Mouse (Mus musculus) frontal cortex, adult 2 months (tissue): Measurements from ENCODE around the gene Actl11. TPM values are rescaled to one million over a fixed set of nuclear protein-coding genes. Genes with fewer than 3 reads are reported as not detected.

ENCODE experiments used
- DNase-seq, 2 experiments: peaks; one replicate each; pipeline ENCODE4 v3.0.0; 2022; ENCODE audit warnings: low spot score in 1 of 2; ENCODE audit errors: extremely low spot score in 1 of 2
- polyA plus RNA-seq: library from polyadenylated mRNA; depleted of rRNA; stranded (reverse); fragments of >200 nt; gene quantifications from 2 replicates; pipeline ENCODE4 v1.2.3, GENCODE M21; 2012; rRNA removed

The Actl11 gene
- polyA plus RNA-seq = not detected in 2 replicates

DNA sequence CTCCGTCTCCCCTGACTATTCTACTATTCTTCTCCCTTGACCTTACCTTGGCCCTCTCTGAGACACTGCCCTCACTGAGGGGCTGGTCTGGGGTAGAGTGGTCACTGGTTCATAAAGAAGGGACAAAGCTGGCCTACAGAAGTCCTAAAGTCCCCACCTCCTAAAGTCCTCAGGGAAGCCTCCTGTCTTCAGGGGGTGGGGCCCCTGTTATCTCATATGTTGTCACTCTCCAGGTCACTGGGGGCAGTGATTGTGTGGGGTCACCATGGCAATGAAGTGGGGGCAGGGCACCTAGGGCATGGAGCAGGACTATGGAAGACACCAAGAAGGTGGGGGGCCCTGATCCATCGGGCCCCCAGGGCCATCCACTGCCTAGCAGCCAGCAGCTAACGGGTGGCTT lies at the start of gene Actl11:
Gene Actl11 (plus strand): TSS at position 301 of the 400 bp plus-strand sequence.
- DNase-seq = no peak

DNA sequence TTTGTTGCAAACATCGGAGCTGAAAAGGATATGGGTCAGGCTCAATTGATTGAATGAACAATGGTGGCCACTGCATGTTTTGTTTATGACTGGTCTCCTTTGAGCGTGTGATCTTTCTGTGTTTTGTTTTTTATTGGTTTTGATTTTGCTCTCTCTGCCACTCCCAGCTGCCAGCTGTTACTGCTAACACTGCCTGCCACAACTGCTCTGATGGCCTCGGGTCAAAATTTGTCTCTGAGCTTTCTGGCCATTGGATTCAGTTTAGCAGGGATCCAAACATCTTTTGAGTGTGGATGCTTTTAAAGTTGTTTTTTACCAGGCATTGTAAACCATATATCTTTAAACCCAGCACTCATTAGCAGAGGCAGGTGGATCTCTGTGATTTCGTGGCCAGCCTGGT lies 47.9 kb upstream of the Actl11 start:
- no peak for DNase-seq

DNA sequence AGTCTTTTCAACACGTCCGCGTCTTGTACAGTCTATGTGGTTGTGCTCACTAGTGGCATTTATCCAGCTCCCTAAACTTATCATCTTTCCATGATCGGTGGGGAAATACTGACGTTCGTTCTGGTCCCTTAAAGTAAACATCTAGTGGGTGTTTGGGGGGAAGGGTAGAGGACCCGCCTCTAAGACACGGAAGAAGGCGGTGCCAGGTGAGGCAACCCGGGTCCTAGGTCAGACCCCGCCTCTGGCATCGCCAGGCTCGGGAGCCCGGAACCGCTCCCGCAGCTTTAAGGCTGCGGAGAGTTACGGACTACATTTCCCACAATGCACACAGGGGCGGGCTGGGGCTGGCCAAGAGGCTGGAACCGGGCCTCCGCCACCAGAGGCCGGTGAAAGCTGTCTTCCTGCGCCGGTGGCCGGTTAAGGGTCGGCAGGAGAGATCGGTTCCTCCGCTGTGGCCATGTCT lies 40.4 kb upstream of the Actl11 start, which contains the start of gene Mon1a:
Gene Mon1a (plus strand): TSS at position 348 of the 463 bp plus-strand sequence.
- DNase-seq = peak; percentile 83 to 90

DNA sequence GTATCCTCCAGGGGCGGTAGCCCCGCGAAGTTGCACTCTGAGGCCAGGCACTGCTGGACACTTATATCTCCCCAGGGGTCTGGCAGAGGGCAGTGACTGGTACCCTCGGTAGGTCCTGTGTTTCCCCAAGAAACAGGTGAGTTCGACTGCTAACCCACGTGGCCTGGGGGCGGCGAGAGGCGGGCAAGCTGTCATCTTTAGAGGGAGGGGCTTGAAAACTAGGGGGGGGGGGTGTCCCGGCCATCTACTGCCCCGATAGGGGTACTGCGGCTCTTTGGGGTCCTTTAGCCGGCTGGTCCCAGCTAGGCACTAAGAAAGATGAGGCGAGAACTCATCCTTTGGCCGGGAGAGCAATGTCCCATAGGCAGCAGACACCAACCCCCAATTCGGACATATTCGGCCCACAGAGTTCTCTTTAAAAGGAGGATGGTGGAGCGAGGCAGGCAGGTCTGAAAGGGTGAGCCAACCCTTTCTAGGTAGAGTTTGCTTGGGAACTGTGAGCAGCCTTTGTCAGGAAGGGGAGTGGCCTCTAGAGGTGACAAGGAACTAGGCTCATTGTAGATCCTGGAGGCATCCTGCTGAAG lies 39.9 kb upstream of the Actl11 start:
- peak in 1 of 2 experiments; percentile 28 for DNase-seq

DNA sequence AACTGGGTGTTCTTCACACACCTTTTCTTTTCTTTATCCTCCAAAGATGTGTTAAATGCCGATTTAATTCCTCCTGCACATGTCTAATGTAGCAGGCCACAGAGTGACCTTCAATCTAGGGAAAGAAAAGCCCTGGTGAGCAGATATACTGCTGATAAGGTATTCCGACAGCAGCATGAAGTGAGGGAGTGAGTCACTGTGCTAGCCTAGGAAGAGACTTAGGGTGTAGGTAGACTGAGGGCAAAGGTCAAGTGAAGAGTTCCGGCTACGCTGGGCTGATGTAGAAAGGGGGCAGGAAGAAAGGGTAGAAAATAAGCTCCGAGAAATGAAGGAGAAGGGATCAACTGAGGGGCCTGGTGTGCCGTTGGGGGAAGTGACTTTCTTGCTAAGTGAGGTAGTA lies 38.0 kb upstream of the Actl11 start:
- no peak for DNase-seq

DNA sequence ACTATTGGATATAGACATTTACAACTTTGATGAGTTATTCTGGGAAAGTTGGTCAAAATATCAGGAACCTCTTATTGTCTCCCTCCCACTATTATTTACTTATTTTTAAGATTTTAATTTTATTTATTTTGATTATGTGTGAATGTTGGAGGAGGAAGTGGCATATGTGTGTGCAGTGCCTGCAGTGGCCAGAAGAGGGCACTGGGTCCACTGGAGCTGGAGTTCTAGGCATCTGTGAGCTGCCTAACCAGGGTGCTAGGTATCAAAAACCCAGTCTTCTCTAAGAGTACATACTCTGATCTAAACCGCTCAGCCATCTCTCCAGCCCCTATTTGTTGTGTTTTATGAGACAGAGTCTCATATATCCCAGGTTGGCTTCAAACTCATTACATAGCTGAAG lies 37.2 kb upstream of the Actl11 start:
- no peak for DNase-seq

DNA sequence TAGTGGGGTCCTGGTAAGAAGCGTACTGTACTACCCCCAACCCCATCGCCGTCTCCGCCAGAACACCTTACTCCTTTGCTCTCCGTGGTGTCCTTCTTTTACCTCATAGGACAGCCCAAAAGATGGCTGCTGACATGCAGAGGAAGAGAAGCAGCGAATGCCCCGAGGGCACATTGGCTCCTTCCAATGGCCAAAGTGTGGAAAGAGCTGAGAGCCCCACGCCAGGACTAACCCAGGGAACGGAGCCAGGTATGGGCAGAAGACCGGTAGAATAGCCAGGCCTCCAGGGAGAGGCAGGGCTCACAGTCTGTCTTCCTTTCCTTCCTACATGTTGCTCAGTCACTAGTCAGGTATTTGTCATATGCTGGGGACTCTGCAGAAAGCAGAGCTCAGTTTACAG lies 29.7 kb upstream of the Actl11 start:
- DNase-seq = no peak

DNA sequence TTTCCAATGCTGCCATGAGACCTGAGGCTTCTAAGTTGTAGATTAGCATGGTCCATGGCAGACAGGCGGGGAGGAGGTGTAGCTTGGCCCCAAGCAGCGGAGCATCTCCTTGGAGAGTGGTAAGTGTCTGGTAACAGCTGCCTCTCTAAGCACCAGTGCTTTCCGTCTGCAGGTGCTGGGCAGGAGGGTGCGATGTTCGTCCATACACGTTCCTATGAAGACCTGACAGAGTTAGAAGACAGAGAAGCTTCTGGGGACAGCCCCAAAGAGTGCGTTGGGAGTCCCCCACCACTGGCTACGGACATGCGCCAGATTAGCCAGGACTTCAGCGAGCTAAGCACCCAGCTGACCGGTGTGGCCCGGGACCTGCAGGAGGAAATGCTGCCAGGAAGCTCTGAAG lies 28.4 kb upstream of the Actl11 start:
- no peak for DNase-seq

DNA sequence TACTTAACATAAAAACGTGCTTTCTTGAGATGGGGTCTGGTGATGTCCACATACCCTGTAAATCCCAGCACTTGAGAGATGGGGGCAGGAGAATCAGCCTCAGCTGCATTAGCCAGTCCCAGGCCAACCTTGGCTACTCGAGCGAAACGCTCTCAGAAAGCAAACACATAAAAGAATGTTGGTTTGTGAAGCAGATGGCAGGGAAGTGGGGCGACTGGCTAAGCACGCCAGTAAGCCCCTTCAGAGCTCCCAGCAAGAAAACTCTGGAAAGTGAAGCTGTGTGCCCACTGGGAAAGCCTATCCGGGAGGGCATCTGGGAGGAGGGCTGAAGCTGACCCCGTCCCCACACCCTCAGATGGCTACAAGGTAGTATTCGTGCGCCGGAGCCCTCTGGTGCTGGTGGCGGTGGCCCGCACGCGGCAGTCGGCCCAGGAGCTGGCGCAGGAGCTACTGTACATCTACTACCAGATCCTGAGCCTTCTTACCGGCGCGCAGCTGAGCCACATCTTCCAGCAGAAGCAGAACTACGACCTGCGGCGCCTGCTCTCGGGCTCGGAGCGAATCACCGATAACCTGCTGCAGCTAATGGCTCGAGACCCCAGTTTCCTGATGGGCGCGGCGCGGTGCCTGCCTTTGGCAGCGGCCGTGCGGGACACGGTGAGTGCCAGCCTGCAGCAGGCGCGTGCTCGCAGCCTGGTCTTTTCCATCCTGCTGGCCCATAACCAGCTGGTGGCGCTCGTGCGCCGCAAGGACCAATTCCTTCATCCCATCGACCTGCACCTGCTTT lies 27.2 kb upstream of the Actl11 start:
- peak; percentile 76 to 89 for DNase-seq

DNA sequence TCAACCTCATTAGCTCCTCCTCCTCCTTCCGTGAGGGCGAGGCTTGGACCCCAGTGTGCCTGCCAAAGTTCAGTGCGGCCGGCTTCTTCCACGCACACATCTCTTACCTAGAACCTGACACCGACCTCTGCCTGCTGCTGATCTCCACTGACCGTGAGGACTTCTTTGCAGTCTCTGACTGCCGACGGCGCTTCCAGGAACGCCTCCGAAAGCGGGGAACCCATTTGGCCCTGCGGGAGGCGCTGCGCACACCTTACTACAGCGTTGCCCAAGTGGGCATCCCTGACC lies 26.7 kb upstream of the Actl11 start:
- no peak for DNase-seq

DNA sequence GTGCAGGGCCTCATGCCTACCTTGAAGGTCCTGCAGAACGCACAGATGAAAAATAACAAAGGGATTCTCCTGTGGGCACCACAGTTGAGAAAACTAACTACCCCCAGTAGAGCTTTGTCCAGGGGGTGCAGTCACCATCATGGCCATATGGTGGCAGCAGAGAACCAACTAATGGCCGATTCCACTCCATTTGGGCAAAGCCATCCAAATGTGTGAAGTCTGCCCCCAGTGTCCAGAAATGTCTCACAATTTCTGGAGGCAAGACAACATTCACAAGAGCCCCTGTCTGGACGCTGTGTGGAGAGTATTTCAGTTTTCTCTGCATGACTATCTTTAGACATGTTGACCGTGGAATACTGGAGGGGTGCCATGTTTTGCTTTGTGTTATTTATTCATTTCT lies 23.5 kb upstream of the Actl11 start:
- DNase-seq = peak; percentile 75 to 96

DNA sequence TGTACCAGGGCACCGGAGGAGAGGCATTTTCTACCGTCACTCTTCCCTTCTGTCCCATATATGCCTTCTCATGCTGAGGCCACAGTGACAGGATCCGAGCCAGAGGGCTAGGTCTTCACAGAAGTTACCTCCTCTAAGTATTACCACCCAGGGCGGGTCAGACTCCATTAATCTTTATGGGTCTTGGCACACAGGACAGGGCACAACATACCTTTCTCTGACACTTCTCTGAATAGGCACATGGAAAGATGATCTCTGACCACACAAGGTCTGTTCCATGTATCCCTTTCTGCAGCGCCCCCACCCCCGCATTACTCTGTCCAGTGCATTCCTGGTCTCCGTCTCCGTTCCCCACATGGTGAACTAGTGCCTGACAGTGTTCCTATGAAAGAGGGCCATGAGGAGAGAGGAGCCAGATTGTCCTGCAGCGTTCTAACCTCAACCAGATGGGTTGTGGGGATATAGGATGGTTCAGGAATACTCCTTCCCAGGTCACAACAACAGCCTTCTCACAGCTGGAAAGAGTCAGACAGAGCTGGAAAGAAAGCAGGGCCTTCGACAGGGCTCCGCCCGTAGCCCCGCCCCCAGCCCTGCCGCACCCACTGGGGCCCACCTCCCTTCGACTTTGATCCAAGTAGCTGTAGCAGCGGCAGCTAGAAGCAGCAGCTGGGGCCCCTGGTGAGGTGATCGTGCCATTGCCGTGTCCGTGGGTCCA lies 21.9 kb upstream of the Actl11 start, which contains the start of gene Mst1r:
Gene Mst1r (plus strand): TSS at position 622 of the 715 bp plus-strand sequence.
- no peak for DNase-seq

DNA sequence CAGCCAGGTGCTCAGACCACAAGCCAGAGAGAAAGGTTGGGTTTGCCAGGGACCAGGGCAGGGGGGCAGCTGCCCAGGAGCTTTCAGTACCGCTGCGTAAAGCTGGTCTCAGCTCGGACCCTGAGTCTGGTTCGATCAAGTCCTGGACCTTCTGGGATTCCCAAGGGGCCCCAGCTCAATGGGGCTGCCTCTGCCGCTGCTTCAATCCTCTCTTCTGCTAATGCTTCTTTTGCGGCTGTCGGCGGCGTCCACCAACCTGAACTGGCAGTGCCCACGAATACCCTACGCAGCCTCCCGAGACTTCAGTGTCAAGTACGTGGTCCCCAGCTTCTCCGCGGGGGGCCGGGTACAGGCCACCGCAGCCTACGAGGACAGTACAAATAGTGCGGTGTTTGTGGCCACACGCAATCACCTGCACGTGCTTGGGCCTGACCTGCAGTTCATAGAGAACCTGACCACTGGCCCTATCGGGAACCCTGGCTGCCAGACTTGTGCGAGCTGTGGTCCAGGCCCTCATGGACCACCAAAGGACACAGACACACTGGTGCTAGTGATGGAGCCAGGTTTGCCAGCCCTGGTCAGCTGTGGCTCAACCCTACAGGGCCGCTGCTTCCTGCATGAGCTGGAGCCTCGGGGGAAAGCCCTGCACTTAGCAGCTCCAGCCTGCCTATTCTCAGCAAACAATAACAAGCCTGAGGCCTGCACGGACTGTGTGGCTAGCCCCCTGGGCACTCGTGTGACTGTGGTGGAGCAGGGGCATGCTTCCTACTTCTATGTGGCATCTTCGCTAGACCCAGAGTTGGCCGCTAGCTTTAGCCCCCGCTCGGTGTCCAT lies 21.1 kb upstream of the Actl11 start:
- no peak for DNase-seq

DNA sequence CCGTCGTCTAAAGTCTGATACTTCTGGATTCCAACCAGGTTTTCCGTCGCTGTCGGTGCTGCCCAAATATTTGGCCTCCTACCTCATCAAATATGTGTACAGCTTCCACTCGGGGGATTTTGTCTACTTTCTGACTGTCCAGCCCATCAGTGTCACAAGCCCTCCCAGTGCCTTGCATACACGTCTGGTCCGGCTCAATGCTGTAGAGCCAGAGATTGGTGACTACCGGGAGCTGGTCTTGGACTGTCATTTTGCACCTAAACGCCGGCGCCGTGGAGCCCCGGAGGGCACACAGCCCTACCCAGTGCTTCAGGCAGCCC lies 20.5 kb upstream of the Actl11 start:
- DNase-seq = no peak

DNA sequence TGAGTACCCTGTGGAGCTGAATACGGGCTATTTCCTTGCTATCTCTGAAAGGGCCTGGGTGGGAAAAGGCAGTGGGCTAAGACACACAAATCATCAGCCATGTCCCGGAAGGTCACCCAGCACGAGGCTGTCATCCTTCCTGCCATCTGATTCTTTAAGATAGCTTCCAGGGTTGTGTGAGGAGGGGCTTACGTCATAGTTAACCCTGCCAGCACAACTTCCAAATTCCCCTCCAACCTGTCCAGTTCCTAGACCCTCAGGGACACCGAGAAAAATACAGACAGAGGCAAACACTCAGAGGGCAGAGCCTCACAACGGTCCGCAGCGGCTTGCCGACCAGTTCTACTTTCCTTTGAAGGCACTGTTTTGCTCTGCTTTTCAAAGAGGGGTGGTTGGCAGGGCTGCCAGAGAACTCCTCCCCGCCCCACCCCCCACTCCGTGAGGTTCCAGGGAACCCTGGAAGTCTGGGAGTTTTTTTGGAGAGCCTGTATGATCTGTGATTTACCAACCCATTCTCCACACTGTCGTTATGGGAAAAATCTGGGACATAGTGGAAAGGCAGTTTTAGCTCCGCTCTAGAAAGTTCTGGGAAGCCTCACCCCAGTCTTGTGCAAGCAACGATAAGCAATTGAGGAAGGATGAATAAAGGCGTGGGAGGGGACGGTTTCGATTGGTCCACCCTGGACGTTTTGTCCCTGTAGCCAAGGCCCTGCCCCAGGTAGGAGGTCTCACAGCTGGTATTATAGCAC lies 19.7 kb upstream of the Actl11 start:
- DNase-seq = no peak

DNA sequence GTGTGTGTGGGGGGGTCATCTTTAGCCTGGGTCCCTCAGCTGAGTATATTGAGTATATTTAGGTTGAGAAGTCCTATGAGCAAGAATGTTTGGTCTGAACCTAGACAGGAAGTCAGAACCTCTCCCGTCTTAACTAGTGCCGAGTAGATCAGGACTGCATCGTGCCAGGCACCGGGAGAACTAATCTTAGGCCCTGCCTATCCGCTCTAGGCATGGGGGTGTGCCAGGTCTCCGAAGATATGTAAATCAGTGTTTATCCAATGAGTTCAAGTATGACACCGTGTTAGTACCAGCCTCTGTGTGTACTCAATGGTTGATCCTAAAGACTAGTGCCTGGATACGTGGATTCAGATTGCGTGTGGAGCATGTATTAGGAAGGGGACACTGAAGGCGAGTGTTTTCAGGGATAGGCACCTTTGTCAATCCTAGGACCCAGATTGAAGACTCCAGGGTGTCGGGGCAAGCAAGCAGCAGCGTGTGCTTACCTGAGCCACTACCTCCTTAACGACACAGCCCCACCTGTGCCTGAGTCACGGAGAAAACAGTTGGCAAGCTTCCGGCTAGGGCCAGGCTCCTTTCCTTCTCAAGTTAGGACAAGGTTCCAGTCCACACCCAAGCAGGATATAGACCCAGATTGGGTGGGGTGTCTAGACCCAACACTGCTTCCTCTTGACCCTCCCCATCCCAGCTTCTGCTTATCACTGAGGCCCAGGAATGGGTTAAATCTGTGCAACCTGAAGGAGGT lies 18.1 kb upstream of the Actl11 start:
- DNase-seq = no peak

DNA sequence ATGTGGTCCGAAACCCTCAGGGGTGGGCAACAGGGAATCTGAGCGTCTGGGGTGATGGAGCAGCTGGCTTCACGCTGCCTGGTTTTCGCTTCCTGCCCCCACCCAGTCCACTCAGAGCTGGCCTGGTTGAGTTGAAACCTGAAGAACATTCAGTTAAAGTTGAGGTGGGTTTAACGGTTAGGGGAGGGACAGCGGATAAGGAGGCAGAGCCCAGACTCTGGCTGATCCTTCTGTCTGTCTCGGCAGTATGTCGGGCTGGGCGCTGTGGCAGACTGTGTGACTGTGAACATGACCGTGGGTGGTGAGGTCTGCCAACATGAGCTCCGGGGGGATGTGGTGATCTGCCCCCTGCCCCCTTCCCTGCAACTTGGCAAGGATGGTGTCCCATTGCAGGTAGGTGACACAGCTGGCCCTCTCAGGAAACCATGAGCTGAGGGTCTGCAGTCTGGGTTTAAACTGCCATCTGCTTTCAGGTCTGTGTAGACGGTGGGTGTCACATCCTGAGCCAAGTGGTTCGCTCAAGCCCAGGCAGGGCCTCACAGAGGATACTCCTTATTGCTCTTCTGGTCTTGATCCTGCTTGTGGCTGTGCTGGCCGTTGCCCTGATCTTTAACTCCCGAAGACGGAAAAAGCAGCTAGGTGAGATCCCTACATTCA lies 13.4 kb upstream of the Actl11 start:
- no peak for DNase-seq

DNA sequence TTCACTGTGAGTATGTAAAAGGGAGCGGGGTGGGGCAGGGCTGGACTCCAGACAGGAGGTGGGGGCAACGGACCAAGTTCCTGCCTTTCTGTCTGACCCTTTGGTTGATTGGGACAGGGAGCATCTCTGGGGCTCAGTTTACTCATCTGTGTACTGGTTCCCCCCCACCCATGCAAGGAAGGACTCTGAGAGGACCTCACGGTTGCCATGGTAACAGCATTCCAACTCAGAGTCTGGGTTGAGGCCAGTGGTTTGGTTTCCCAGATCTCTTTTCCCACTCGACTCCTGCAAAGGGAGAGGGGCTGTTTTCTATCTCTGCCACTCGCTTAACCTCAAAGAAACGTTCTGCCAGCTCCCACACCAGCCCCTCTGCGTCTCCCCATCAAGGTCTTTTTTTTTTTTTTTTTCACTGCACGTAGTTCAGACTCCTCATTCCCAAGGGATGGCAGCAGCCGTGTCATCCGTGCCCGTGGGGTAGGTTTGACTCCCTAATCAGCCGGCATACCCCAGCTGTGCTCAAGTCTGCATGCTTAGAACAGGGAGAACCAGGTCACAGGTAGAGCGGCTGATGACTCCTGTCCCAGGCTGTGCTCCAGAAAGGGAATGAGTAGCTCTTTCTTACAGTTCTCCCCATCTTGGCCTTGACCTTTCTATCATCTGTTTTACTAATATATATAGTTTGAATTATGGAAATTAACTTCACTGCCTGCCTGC lies 10.2 kb upstream of the Actl11 start:
- peak in 1 of 2 experiments; percentile 68 for DNase-seq
